Mouse (Mus musculus): ENCODE measurements around the gene Pcsk2. TPM values are rescaled to one million over a fixed set of nuclear protein-coding genes. Genes with fewer than 3 reads are reported as not detected.

Gene Pcsk2
- polyA plus RNA-seq, 1 experiment from 2014 or later, result 0.09 TPM

- no peaks in the 10 kb centered on the region for H3K9me3 ChIP-seq (replicated peaks; ENCODE audit: control insufficient read depth, low read length)
These were observed 189.5 kb downstream of the Pcsk2 start for GRCm38 (mm10) chr2:143735442-143735841.

GRCm38 (mm10) chr2:143739475-143740226 lies 193.7 kb downstream of the Pcsk2 start:
- Histone ChIP-seq H3K9ac (ENCODE audit: low read length) (no peak overlapping the region), H3K36me3 (ENCODE audit: control insufficient read depth, insufficient read depth) (no peaks in the 10 kb centered on the region), H3K27ac (ENCODE audit: low read length) (no peak overlapping the region), H3K4me2 (ENCODE audit: low read depth, low read length) (no peak overlapping the region), H3K4me1 (ENCODE audit: control insufficient read depth, insufficient read depth, low read length) (no peaks in the 10 kb centered on the region), H3K27me3 (ENCODE audit: control insufficient read depth, insufficient read depth, low read length) (no peaks in the 10 kb centered on the region), H3K4me3 (ENCODE audit: low read length) (no peak overlapping the region), H3K9me3 (replicated peaks; ENCODE audit: control insufficient read depth, low read length) (no peaks in the 10 kb centered on the region)
- WGBS, result 78% methylated on average over 7 of the region's 7 CpGs
- no peak for ATAC-seq (replicated peaks; ENCODE audit: extremely low read depth, insufficient read depth, low FRiP score)

More at GRCm38 (mm10) chr2:143735442-143735841, 189.5 kb downstream of the Pcsk2 start:
- H3K9ac ChIP-seq (ENCODE audit: low read length), result no peak overlapping the region
- H3K27me3 ChIP-seq (ENCODE audit: control insufficient read depth, insufficient read depth, low read length), result no peaks in the 10 kb centered on the region
- no peak for ATAC-seq (replicated peaks; ENCODE audit: extremely low read depth, insufficient read depth, low FRiP score)
- no peaks in the 10 kb centered on the region for H3K4me1 ChIP-seq (ENCODE audit: control insufficient read depth, insufficient read depth, low read length)
- no peak overlapping the region for H3K4me2 ChIP-seq (ENCODE audit: low read depth, low read length)
- no peak overlapping the region for H3K27ac ChIP-seq (ENCODE audit: low read length)
- H3K4me3 ChIP-seq (ENCODE audit: low read length), result no peak overlapping the region
- no peaks in the 10 kb centered on the region for H3K36me3 ChIP-seq (ENCODE audit: control insufficient read depth, insufficient read depth)
- 73% methylated on average over 3 of the region's 3 CpGs for WGBS

GRCm38 (mm10) chr2:143742436-143742835 lies 196.5 kb downstream of the Pcsk2 start:
- 77% methylated on average over 5 of the region's 5 CpGs for WGBS
- ATAC-seq (replicated peaks; ENCODE audit: extremely low read depth, insufficient read depth, low FRiP score), result no peak
- H3K36me3 ChIP-seq (ENCODE audit: control insufficient read depth, insufficient read depth), result no peaks in the 10 kb centered on the region
- no peaks in the 10 kb centered on the region for H3K9me3 ChIP-seq (replicated peaks; ENCODE audit: control insufficient read depth, low read length)
- no peak overlapping the region for H3K9ac ChIP-seq (ENCODE audit: low read length)
- H3K27me3 ChIP-seq (ENCODE audit: control insufficient read depth, insufficient read depth, low read length), result no peaks in the 10 kb centered on the region
- H3K4me3 ChIP-seq (ENCODE audit: low read length), result no peak overlapping the region
- no peaks in the 10 kb centered on the region for H3K4me1 ChIP-seq (ENCODE audit: control insufficient read depth, insufficient read depth, low read length)
- H3K4me2 ChIP-seq (ENCODE audit: low read depth, low read length), result no peak overlapping the region
- H3K27ac ChIP-seq (ENCODE audit: low read length), result no peak overlapping the region

GRCm38 (mm10) chr2:143743081-143743480 lies 197.1 kb downstream of the Pcsk2 start:
- no peaks in the 10 kb centered on the region for H3K4me1 ChIP-seq (ENCODE audit: control insufficient read depth, insufficient read depth, low read length)
- H3K9me3 ChIP-seq (replicated peaks; ENCODE audit: control insufficient read depth, low read length), result no peaks in the 10 kb centered on the region
- H3K4me3 ChIP-seq (ENCODE audit: low read length), result no peak overlapping the region
- WGBS, result 70% methylated on average over 4 of the region's 4 CpGs
- no peaks in the 10 kb centered on the region for H3K36me3 ChIP-seq (ENCODE audit: control insufficient read depth, insufficient read depth)
- H3K9ac ChIP-seq (ENCODE audit: low read length), result no peak overlapping the region
- ATAC-seq (replicated peaks; ENCODE audit: extremely low read depth, insufficient read depth, low FRiP score), result no peak
- no peaks in the 10 kb centered on the region for H3K27me3 ChIP-seq (ENCODE audit: control insufficient read depth, insufficient read depth, low read length)
- no peak overlapping the region for H3K4me2 ChIP-seq (ENCODE audit: low read depth, low read length)
- H3K27ac ChIP-seq (ENCODE audit: low read length), result no peak overlapping the region

GRCm38 (mm10) chr2:143752051-143752788 lies 206.3 kb downstream of the Pcsk2 start:
- H3K4me3 ChIP-seq (ENCODE audit: low read length), result no peak overlapping the region
- 69% methylated on average over 9 of the region's 9 CpGs for WGBS
- H3K27ac ChIP-seq (ENCODE audit: low read length), result no peak overlapping the region
- H3K36me3 ChIP-seq (ENCODE audit: control insufficient read depth, insufficient read depth), result no peaks in the 10 kb centered on the region
- no peak overlapping the region for H3K4me2 ChIP-seq (ENCODE audit: low read depth, low read length)
- no peak for ATAC-seq (replicated peaks; ENCODE audit: extremely low read depth, insufficient read depth, low FRiP score)
- no peak overlapping the region for H3K9ac ChIP-seq (ENCODE audit: low read length)
- no peaks in the 10 kb centered on the region for H3K9me3 ChIP-seq (replicated peaks; ENCODE audit: control insufficient read depth, low read length)
- no peaks in the 10 kb centered on the region for H3K27me3 ChIP-seq (ENCODE audit: control insufficient read depth, insufficient read depth, low read length)
- no peaks in the 10 kb centered on the region for H3K4me1 ChIP-seq (ENCODE audit: control insufficient read depth, insufficient read depth, low read length)

GRCm38 (mm10) chr2:143776448-143776847 lies 230.5 kb downstream of the Pcsk2 start:
- 5% methylated on average over 4 of the region's 4 CpGs for WGBS
- Histone ChIP-seq H3K4me3 (ENCODE audit: low read length) (no peak overlapping the region), H3K9me3 (replicated peaks; ENCODE audit: control insufficient read depth, low read length) (peaks cover 5% of the 10 kb centered on the region; the same call in 1 of the 2 replicates), H3K27me3 (ENCODE audit: control insufficient read depth, insufficient read depth, low read length) (no peaks in the 10 kb centered on the region), H3K36me3 (ENCODE audit: control insufficient read depth, insufficient read depth) (no peaks in the 10 kb centered on the region), H3K4me1 (ENCODE audit: control insufficient read depth, insufficient read depth, low read length) (no peaks in the 10 kb centered on the region), H3K4me2 (ENCODE audit: low read depth, low read length) (no peak overlapping the region), H3K27ac (ENCODE audit: low read length) (no peak overlapping the region), H3K9ac (ENCODE audit: low read length) (no peak overlapping the region)
- ATAC-seq (replicated peaks; ENCODE audit: extremely low read depth, insufficient read depth, low FRiP score), result no peak; the same call in 1 of the 2 replicates

- H3K27ac ChIP-seq (ENCODE audit: low read length), result no peak overlapping the region
- no peaks in the 10 kb centered on the region for H3K36me3 ChIP-seq (ENCODE audit: control insufficient read depth, insufficient read depth)
- H3K4me3 ChIP-seq (ENCODE audit: low read length), result no peak overlapping the region
- no peak for ATAC-seq (replicated peaks; ENCODE audit: extremely low read depth, insufficient read depth, low FRiP score)
- no peaks in the 10 kb centered on the region for H3K27me3 ChIP-seq (ENCODE audit: control insufficient read depth, insufficient read depth, low read length)
- H3K9ac ChIP-seq (ENCODE audit: low read length), result no peak overlapping the region
- WGBS, result 71% methylated on average over 2 of the region's 2 CpGs
- no peaks in the 10 kb centered on the region for H3K9me3 ChIP-seq (replicated peaks; ENCODE audit: control insufficient read depth, low read length)
- H3K4me2 ChIP-seq (ENCODE audit: low read depth, low read length), result no peak overlapping the region
- H3K4me1 ChIP-seq (ENCODE audit: control insufficient read depth, insufficient read depth, low read length), result peaks cover 3% of the 10 kb centered on the region; the same call in 1 of the 2 replicates
These were observed 234.4 kb downstream of the Pcsk2 start for GRCm38 (mm10) chr2:143780310-143780709.

- Histone ChIP-seq H3K9me3 (replicated peaks; ENCODE audit: control insufficient read depth, low read length) (no peaks in the 10 kb centered on the region), H3K4me3 (ENCODE audit: low read length) (no peak overlapping the region), H3K9ac (ENCODE audit: low read length) (no peak overlapping the region), H3K27me3 (ENCODE audit: control insufficient read depth, insufficient read depth, low read length) (no peaks in the 10 kb centered on the region), H3K4me2 (ENCODE audit: low read depth, low read length) (no peak overlapping the region), H3K36me3 (ENCODE audit: control insufficient read depth, insufficient read depth) (no peaks in the 10 kb centered on the region), H3K27ac (ENCODE audit: low read length) (no peak overlapping the region), H3K4me1 (ENCODE audit: control insufficient read depth, insufficient read depth, low read length) (peaks cover 10% of the 10 kb centered on the region)
- ATAC-seq (replicated peaks; ENCODE audit: extremely low read depth, insufficient read depth, low FRiP score), result no peak
- 78% methylated on average over 5 of the region's 5 CpGs for WGBS
These were observed 244.0 kb downstream of the Pcsk2 start for GRCm38 (mm10) chr2:143789911-143790310.

- Histone ChIP-seq H3K27ac (ENCODE audit: low read length) (no peak overlapping the region), H3K4me2 (ENCODE audit: low read depth, low read length) (no peak overlapping the region), H3K4me3 (ENCODE audit: low read length) (no peak overlapping the region), H3K4me1 (ENCODE audit: control insufficient read depth, insufficient read depth, low read length) (0 out of 2 replicates have a peak, but pooled peaks cover 2% of the 10 kb centered on the region), H3K9me3 (replicated peaks; ENCODE audit: control insufficient read depth, low read length) (no peaks in the 10 kb centered on the region), H3K9ac (ENCODE audit: low read length) (no peak overlapping the region), H3K36me3 (ENCODE audit: control insufficient read depth, insufficient read depth) (no peaks in the 10 kb centered on the region), H3K27me3 (ENCODE audit: control insufficient read depth, insufficient read depth, low read length) (no peaks in the 10 kb centered on the region)
- ATAC-seq (replicated peaks; ENCODE audit: extremely low read depth, insufficient read depth, low FRiP score), result no peak
- 84% methylated on average over 4 of the region's 4 CpGs for WGBS
These were observed 249.9 kb downstream of the Pcsk2 start for GRCm38 (mm10) chr2:143795858-143796257.

All from heart, embryonic 16.5 days (tissue).